Mouse (Mus musculus) CH12.LX (cell line): ENCODE measurements around the gene Isg15. TPM values are rescaled to one million over a fixed set of nuclear protein-coding genes. Genes with fewer than 3 reads are reported as not detected.

Experiments
- DNase-seq: peaks from one replicate; pipeline ENCODE4 v3.0.0-alpha.2; 2013; ENCODE audit errors: extremely low read depth
- H3K27ac ChIP-seq: 2 replicates; pipeline ENCODE4 v1.5.1; 2012; ENCODE audit warnings: low read depth, mild to moderate bottlenecking, control low read depth, moderate library complexity; ENCODE audit not compliant: insufficient read depth
- H3K27me3 ChIP-seq: replicated peaks from 2 replicates; pipeline ENCODE3; 2012; ENCODE audit warnings: inconsistent platforms
- H3K36me3 ChIP-seq, 2 experiments: replicated peaks in 1 of 2; 2 replicates each; pipeline versions ENCODE3 to v1.6.1; 2012; ENCODE audit warnings: inconsistent platforms in 1 of 2, low read length in 1 of 2, mild to moderate bottlenecking in 1 of 2, mixed read lengths in 1 of 2, moderate library complexity in 1 of 2; ENCODE audit not compliant: control insufficient read depth in 1 of 2, insufficient read depth in 1 of 2
- H3K4me1 ChIP-seq, 2 experiments: 2 replicates each; pipeline ENCODE4 v1.6.1; 2012; ENCODE audit warnings: inconsistent platforms in 1 of 2, moderate library complexity in 1 of 2; ENCODE audit not compliant: insufficient read depth in 2 of 2, control insufficient read depth in 1 of 2
- H3K4me2 ChIP-seq: 2 replicates; pipeline ENCODE4 v1.6.1; 2012; ENCODE audit warnings: low read depth, mild to moderate bottlenecking, control low read depth; ENCODE audit not compliant: poor library complexity, insufficient read depth, severe bottlenecking
- H3K4me3 ChIP-seq, 3 experiments: fragments of 150-350 bp in 1 of 3; sonication (generic) in 1 of 3; replicated peaks in 1 of 3; 2 replicates each; pipeline versions ENCODE3 to v1.5.1; 2011 to 2012; ENCODE audit warnings: low read depth in 2 of 3, low read length in 2 of 3, mild to moderate bottlenecking in 2 of 3, moderate library complexity in 2 of 3, control low read depth in 1 of 3, improper control_type of control experiment in 1 of 3, inconsistent platforms in 1 of 3, mixed read lengths in 1 of 3; ENCODE audit not compliant: poor library complexity in 1 of 3
- H3K79me2 ChIP-seq: replicated peaks from 2 replicates; pipeline ENCODE4 v1.6.1; 2012; ENCODE audit warnings: mild to moderate bottlenecking, moderate library complexity; ENCODE audit not compliant: control insufficient read depth, poor library complexity, insufficient read depth, severe bottlenecking; ENCODE audit errors: extremely low read depth
- H3K9ac ChIP-seq: 2 replicates; pipeline ENCODE4 v1.6.1; 2012; ENCODE audit warnings: low read depth, mild to moderate bottlenecking, control low read depth, moderate library complexity; ENCODE audit not compliant: insufficient read depth
- H3K9me3 ChIP-seq: replicated peaks from 2 replicates; pipeline ENCODE3; 2012; ENCODE audit warnings: low read length, inconsistent platforms, mixed read lengths
- CHD1 ChIP-seq: IDR thresholded peaks from 2 replicates; pipeline ENCODE4 v1.6.1; 2012; ENCODE audit warnings: low read depth, low read length, improper control_type of control experiment, inconsistent platforms
- E2F4 ChIP-seq: IDR thresholded peaks from 2 replicates; pipeline ENCODE4 v1.6.1; 2011; ENCODE audit warnings: low read depth, low read length, improper control_type of control experiment; ENCODE audit not compliant: insufficient replicate concordance
- ELF1 ChIP-seq: IDR thresholded peaks from 2 replicates; pipeline ENCODE4 v1.6.1; 2014; ENCODE audit warnings: low read depth, mild to moderate bottlenecking, inconsistent platforms, low read length, improper control_type of control experiment
- GABPA ChIP-seq: IDR thresholded peaks from 2 replicates; pipeline ENCODE4 v1.6.1; 2012; ENCODE audit warnings: low read depth, low read length, improper control_type of control experiment, inconsistent platforms; ENCODE audit not compliant: insufficient replicate concordance
- HCFC1 ChIP-seq: IDR thresholded peaks from 2 replicates; pipeline ENCODE4 v1.6.1; 2012; ENCODE audit warnings: low read depth, mild to moderate bottlenecking, inconsistent platforms, low read length, improper control_type of control experiment
- JUND ChIP-seq: conservative IDR thresholded peaks from 2 replicates; pipeline ENCODE4 v1.6.1; 2011; ENCODE audit warnings: low read depth, low read length, improper control_type of control experiment
- MAFK ChIP-seq: IDR thresholded peaks from 2 replicates; pipeline ENCODE4 v1.6.1; 2011; ENCODE audit warnings: low read length, improper control_type of control experiment; ENCODE audit not compliant: insufficient replicate concordance
- MAX ChIP-seq: IDR thresholded peaks from 2 replicates; pipeline ENCODE4 v1.6.1; 2011; ENCODE audit warnings: low read length, improper control_type of control experiment
- MEF2A ChIP-seq: IDR thresholded peaks from 2 replicates; pipeline ENCODE4 v1.6.1; 2014; ENCODE audit warnings: low read depth, mild to moderate bottlenecking, inconsistent platforms, low read length, improper control_type of control experiment, borderline replicate concordance
- NELFE ChIP-seq: IDR thresholded peaks from 2 replicates; pipeline ENCODE4 v1.6.1; 2011; ENCODE audit warnings: low read depth, low read length, improper control_type of control experiment
- POLR2A ChIP-seq: IDR thresholded peaks from 2 replicates; pipeline ENCODE4 v1.6.1; 2011; ENCODE audit warnings: low read depth, mild to moderate bottlenecking, improper control_type of control experiment, low read length
- POLR2AphosphoS2 ChIP-seq: IDR thresholded peaks from 2 replicates; pipeline ENCODE4 v1.6.1; 2011; ENCODE audit warnings: low read depth, low read length, improper control_type of control experiment
- RAD21 ChIP-seq: IDR thresholded peaks from 2 replicates; pipeline ENCODE4 v1.6.1; 2011; ENCODE audit warnings: low read depth, mild to moderate bottlenecking, low read length, improper control_type of control experiment, moderate library complexity
- SMC3 ChIP-seq: IDR thresholded peaks from 2 replicates; pipeline ENCODE4 v1.6.1; 2011; ENCODE audit warnings: low read depth, low read length, improper control_type of control experiment
- TCF12 ChIP-seq: IDR thresholded peaks from 2 replicates; pipeline ENCODE4 v1.6.1; 2014; ENCODE audit warnings: low read depth, mild to moderate bottlenecking, inconsistent platforms, low read length, improper control_type of control experiment
- UBTF ChIP-seq: IDR thresholded peaks from 2 replicates; pipeline ENCODE4 v1.6.1; 2012; ENCODE audit warnings: low read depth, mild to moderate bottlenecking, inconsistent platforms, low read length, improper control_type of control experiment, moderate library complexity
- USF1 ChIP-seq: IDR thresholded peaks from 2 replicates; pipeline ENCODE4 v1.6.1; 2014; ENCODE audit warnings: low read depth, mild to moderate bottlenecking, inconsistent platforms, low read length, improper control_type of control experiment
- USF2 ChIP-seq: conservative IDR thresholded peaks from 2 replicates; pipeline ENCODE4 v1.6.1; 2011; ENCODE audit warnings: low read depth, low read length, improper control_type of control experiment
- ZKSCAN1 ChIP-seq: IDR thresholded peaks from 2 replicates; pipeline ENCODE4 v1.6.1; 2012; ENCODE audit warnings: low read depth, inconsistent platforms, low read length, improper control_type of control experiment, borderline replicate concordance
- ZMIZ1 ChIP-seq: IDR thresholded peaks from 2 replicates; pipeline ENCODE4 v1.6.1; 2012; ENCODE audit warnings: low read depth, mild to moderate bottlenecking, inconsistent platforms, low read length, improper control_type of control experiment
- ZNF384 ChIP-seq: IDR thresholded peaks from 2 replicates; pipeline ENCODE4 v1.6.1; 2012; ENCODE audit warnings: low read depth, low read length, improper control_type of control experiment, inconsistent platforms
- dilution Hi-C: fragments of 300-500 bp; cut with MboI; formaldehyde crosslinking; loops from 2 replicates; pipeline ENCODE4 v1.14.3; 2020; ENCODE audit warnings: low sequenced_read_pairs; ENCODE audit not compliant: extremely low pct_unique_long_range_greater_than_20kb, extremely low pct_ligation_motif_present
- in situ Hi-C: fragments of 300-500 bp; cut with MboI; formaldehyde crosslinking; loops from 3 replicates; pipeline ENCODE4 v1.14.3; 2019; ENCODE audit warnings: low sequenced_read_pairs, low pct_ligation_motif_present, low pct_unique_long_range_greater_than_20kb, mixed read lengths
- polyA plus RNA-seq: library from polyadenylated mRNA; unstranded; fragments of >175 nt; gene quantifications from 2 replicates; pipeline ENCODE4 v1.2.1, GENCODE M21; 2012; ENCODE audit warnings: low read depth; ENCODE audit not compliant: insufficient read length
- total RNA-seq, 2 experiments: library from RNA; depleted of rRNA; stranded (reverse); fragments of 300-350 nt in 1 of 2; fragments of >200 nt in 1 of 2; gene quantifications; 2 replicates each; pipeline ENCODE4 v1.2.3; 2012 to 2014

Gene Isg15
- total and polyA plus RNA-seq, 3 experiments: 4.8 to 6.8 (median 6.0) TPM

GRCm38 (mm10) chr4:156192421-156193199, 8.0 kb downstream of the Isg15 start:
- Histone ChIP-seq H3K9me3 (no peaks in the 10 kb centered on the region), H3K36me3 (no peaks in the 10 kb centered on the region), H3K79me2 (no peaks in the 10 kb centered on the region), H3K4me1 (peaks cover 3 to 13% of the 10 kb centered on the region in 2 experiments; a peak in 2 of 4 replicates), H3K27ac (no peak overlapping the region), H3K9ac (no peak overlapping the region), H3K4me2 (no peak overlapping the region), H3K27me3 (peaks cover 15% of the 10 kb centered on the region), H3K4me3 (no peak overlapping the region)
- in situ Hi-C loops (no loop called here), dilution Hi-C loops (no loop called here)
- TF ChIP-seq ZMIZ1: no peak
- TF ChIP-seq E2F4: no peak
- DNase-seq: no peak

DNA sequence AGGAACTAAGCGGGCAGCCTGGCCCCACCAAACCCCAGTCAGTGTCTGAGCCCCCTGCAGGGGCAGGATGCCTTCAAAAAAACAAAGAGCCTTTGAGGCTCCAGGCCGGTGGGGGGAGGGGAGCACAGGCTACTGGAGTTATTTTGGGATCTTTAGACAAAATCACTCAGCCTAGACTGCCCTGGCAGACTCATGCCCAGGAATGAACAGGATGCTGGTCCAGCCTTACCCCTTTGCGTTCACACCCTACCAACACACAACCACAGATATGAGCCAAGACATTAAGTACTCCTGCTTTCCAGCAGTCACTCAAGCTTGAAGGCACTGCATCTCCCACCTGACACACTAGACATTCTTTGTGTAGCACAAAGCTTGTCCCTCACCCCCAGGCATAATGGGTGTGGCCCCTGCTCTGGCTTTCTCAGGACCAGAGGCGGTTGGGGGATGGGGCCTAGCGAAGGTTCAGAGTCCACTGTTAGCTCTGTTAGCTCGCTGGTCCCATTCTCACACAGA, 11.8 kb downstream of the Isg15 start:
- no peak for DNase-seq
- Histone ChIP-seq H3K4me1 (peaks cover 3 to 22% of the 10 kb centered on the region in 2 experiments; a peak in 2 of 4 replicates), H3K9me3 (no peaks in the 10 kb centered on the region), H3K27me3 (no peaks in the 10 kb centered on the region), H3K79me2 (no peaks in the 10 kb centered on the region), H3K36me3 (peaks cover 0 to 2% of the 10 kb centered on the region in 2 experiments), H3K27ac (no peak overlapping the region), H3K9ac (no peak overlapping the region), H3K4me3 (no peak overlapping the region)
- dilution Hi-C loops (no loop called here), in situ Hi-C loops (no loop called here)
- TF ChIP-seq ZKSCAN1 (no peak), POLR2A (no peak), POLR2AphosphoS2 (no peak), ELF1 (no peak), GABPA (no peak), JUND (no peak), UBTF (no peak), SMC3 (no peak), ZNF384 (no peak), RAD21 (no peak), ZMIZ1 (no peak), USF1 (no peak), MEF2A (no peak), TCF12 (no peak), MAFK (no peak), CHD1 (no peak), NELFE (no peak), MAX (no peak), USF2 (no peak), HCFC1 (no peak)
- TF ChIP-seq, all 38 proteins: peak for 0
- no peak overlapping the region for H3K4me2 ChIP-seq
